Mouse (Mus musculus) CD4-positive, CD25-positive, alpha-beta regulatory T cell, adult 4 months (primary cell): ENCODE data around the gene Pgc. TPM values are rescaled to one million over a fixed set of nuclear protein-coding genes. Genes with fewer than 3 reads are reported as not detected.

Experiments
- polyA plus RNA-seq, 2 experiments: library from polyadenylated mRNA; unstranded; fragments of 100-300 nt; shearing (Covaris generic); gene quantifications; one replicate each; pipeline ENCODE4 v1.2.1; 2017

The Pgc gene
- polyA plus RNA-seq, 2 experiments from 2014 or later, result not detected

Other genes with a start within 250 kb of the Pgc start
- 10 to 100 TPM; 61.1 to 95.4 TPM for gene Taf8, start 224.6 kb upstream of the Pgc start, polyA plus RNA-seq
- 100 to 1,000 TPM; 149 to 151 TPM for gene Ccnd3, start 221.8 kb upstream of the Pgc start, polyA plus RNA-seq
- gene Bysl, start 115.3 kb upstream of the Pgc start, polyA plus RNA-seq, result 10 to 100 TPM; 10.6 to 14.2 TPM
- 10 to 100 TPM; 36.0 to 37.0 TPM for gene Med20, start 115.3 kb upstream of the Pgc start, polyA plus RNA-seq
- under 1 TPM in 1 of 2 experiments, not detected in 1; 0.73 TPM for gene Gm20517, start 115.3 kb upstream of the Pgc start, polyA plus RNA-seq
- gene Usp49, start 96.2 kb upstream of the Pgc start, polyA plus RNA-seq, result under 1 TPM; 0.43 to 0.78 TPM
- 100 to 1,000 TPM; 264 to 319 TPM for gene Tomm6, start 38.5 kb upstream of the Pgc start, polyA plus RNA-seq
- gene Frs3, start 37.8 kb upstream of the Pgc start, polyA plus RNA-seq, result under 1 TPM; 0.16 to 0.49 TPM
- not detected for gene Gm21981, start 32.4 kb upstream of the Pgc start, polyA plus RNA-seq
- gene Prickle4, start 32.1 kb upstream of the Pgc start, polyA plus RNA-seq, result not detected
- 1 to 10 TPM; 5.2 to 5.7 TPM for gene Tfeb, start 10.2 kb downstream of the Pgc start, polyA plus RNA-seq
- not detected for gene Mdfi, start 107.8 kb downstream of the Pgc start, polyA plus RNA-seq
- 1 to 10 TPM; 2.1 to 4.4 TPM for gene Foxp4, start 197.8 kb downstream of the Pgc start, polyA plus RNA-seq